Mouse (Mus musculus) neural tube, embryonic 11.5 days (tissue): ENCODE measurements around the gene Col1a2. TPM values are rescaled to one million over a fixed set of nuclear protein-coding genes. Genes with fewer than 3 reads are reported as not detected.
A peak's percentile ranks its signal among the peaks of the same experiment; 100 is the strongest.

ENCODE experiments used
- ATAC-seq: fragments of 200-750 bp; cut with Nextera tagmentation; 2 replicates; pipeline ENCODE4 v1.8.0; 2017; ENCODE audit warnings: moderate number of reproducible peaks, mild to moderate bottlenecking, moderate TSS enrichment, moderate library complexity; ENCODE audit not compliant: insufficient read depth, low FRiP score, low TSS enrichment
- DNase-seq: peaks from one replicate; pipeline ENCODE4 v3.0.0-alpha.2; 2015; ENCODE audit warnings: low spot score
- H3K27ac ChIP-seq: fragments of 300-500 bp; sonication (generic); 2 replicates; pipeline ENCODE4 v1.5.1; 2014; ENCODE audit warnings: low read depth, mild to moderate bottlenecking, low read length
- H3K27me3 ChIP-seq: fragments of 300-500 bp; sonication (generic); 2 replicates; pipeline ENCODE4 v1.6.1; 2014; ENCODE audit warnings: mild to moderate bottlenecking, low read length, mixed read lengths; ENCODE audit not compliant: control insufficient read depth, insufficient read depth
- H3K36me3 ChIP-seq: fragments of 300-500 bp; sonication (generic); 2 replicates; pipeline ENCODE4 v1.6.1; 2014; ENCODE audit warnings: mild to moderate bottlenecking, low read length, moderate library complexity, mixed read lengths; ENCODE audit not compliant: control insufficient read depth, insufficient read depth
- H3K4me1 ChIP-seq: fragments of 300-500 bp; sonication (generic); 2 replicates; pipeline ENCODE4 v1.6.1; 2014; ENCODE audit warnings: low read length, mixed read lengths; ENCODE audit not compliant: control insufficient read depth, insufficient read depth
- H3K4me2 ChIP-seq: fragments of 300-500 bp; sonication (generic); 2 replicates; pipeline ENCODE4 v1.6.1; 2014; ENCODE audit warnings: low read depth, mild to moderate bottlenecking, moderate library complexity
- H3K4me3 ChIP-seq: fragments of 300-500 bp; sonication (generic); 2 replicates; pipeline ENCODE4 v1.5.1; 2014; ENCODE audit warnings: low read depth, low read length
- H3K9ac ChIP-seq: fragments of 300-500 bp; sonication (generic); 2 replicates; pipeline ENCODE4 v1.6.1; 2014; ENCODE audit warnings: mild to moderate bottlenecking, low read length
- H3K9me3 ChIP-seq: fragments of 300-500 bp; sonication (generic); 2 replicates; pipeline ENCODE4 v1.6.1; 2016; ENCODE audit warnings: low read length; ENCODE audit not compliant: control insufficient read depth
- WGBS: fragments of 180-500 bp; shearing (Covaris S2); extraction: QIAGEN DNeasy Blood & Tissue Kit; methylation state at CpG from one replicate; pipeline ENCODE4 v1.1.7; 2014; 5-methylcytosine and 5-hydroxymethylcytosine counted together
- polyA plus RNA-seq: library from polyadenylated mRNA; unstranded; fragments of >200 nt; fragmentation: Nextera tagmentation; extraction: Ambion mirVana; gene quantifications from 2 replicates; pipeline ENCODE4 v1.2.1, GENCODE M21; 2014

The Col1a2 gene
- polyA plus RNA-seq, 1 experiment from 2014 or later, result 150 TPM

- Histone ChIP-seq H3K4me2 (no peak overlapping the region), H3K27me3 (no peaks in the 10 kb centered on the region), H3K27ac (no peak overlapping the region), H3K4me1 (peaks cover 14% of the 10 kb centered on the region), H3K9me3 (no peaks in the 10 kb centered on the region), H3K9ac (no peak overlapping the region), H3K36me3 (no peaks in the 10 kb centered on the region), H3K4me3 (no peak overlapping the region)
- DNase-seq, result no peak
- ATAC-seq, result no peak
- WGBS, result 58% methylated on average over 8 of the region's 8 CpGs
Observed at GRCm38 (mm10) chr6:4557086-4557485, 52.5 kb downstream of the Col1a2 start.

DNA sequence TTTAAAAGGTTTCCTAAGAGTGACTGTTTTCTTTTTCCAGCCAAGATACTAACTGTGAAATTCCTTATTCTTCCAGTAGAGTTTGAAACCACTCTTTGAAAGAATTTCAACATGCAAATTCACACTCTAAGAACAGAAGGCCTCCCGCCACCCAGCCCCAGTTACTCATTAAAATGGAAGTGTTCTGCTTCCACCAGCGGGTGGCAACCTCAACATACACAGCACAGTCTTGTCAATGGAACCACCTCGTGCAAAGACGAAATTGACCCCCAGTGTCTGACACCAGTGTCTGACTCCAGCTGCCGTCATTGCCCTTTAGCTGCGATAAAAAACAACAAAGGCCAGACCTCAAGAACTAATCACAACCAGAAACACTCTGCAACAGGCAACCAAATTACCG, 53.1 kb downstream of the Col1a2 start:
- WGBS, result 6% methylated on average over 7 of the region's 7 CpGs
- Histone ChIP-seq H3K27me3 (no peaks in the 10 kb centered on the region), H3K27ac (no peak overlapping the region), H3K36me3 (no peaks in the 10 kb centered on the region), H3K4me1 (peaks cover 14% of the 10 kb centered on the region), H3K9ac (no peak overlapping the region), H3K4me2 (no peak overlapping the region), H3K4me3 (no peak overlapping the region), H3K9me3 (no peaks in the 10 kb centered on the region)
- ATAC-seq, result peak; percentile 67
- DNase-seq, result peak; percentile 64

GRCm38 (mm10) chr6:4561156-4561555, 56.5 kb downstream of the Col1a2 start:
- no peaks in the 10 kb centered on the region for H3K27me3 ChIP-seq
- no peaks in the 10 kb centered on the region for H3K36me3 ChIP-seq
- H3K9ac ChIP-seq, result no peak overlapping the region
- ATAC-seq (no peak), DNase-seq (peak; percentile 25)
- peaks cover 9% of the 10 kb centered on the region for H3K4me1 ChIP-seq
- H3K4me3 ChIP-seq, result no peak overlapping the region
- H3K27ac ChIP-seq, result peak overlapping the region; percentile 62; the same call in 1 of the 2 replicates
- H3K4me2 ChIP-seq, result no peak overlapping the region
- 24% methylated on average over 11 of the region's 11 CpGs for WGBS
- H3K9me3 ChIP-seq, result no peaks in the 10 kb centered on the region; the same call in 1 of the 2 replicates

GRCm38 (mm10) chr6:4561621-4562020, 57.0 kb downstream of the Col1a2 start:
- Histone ChIP-seq H3K4me1 (peaks cover 9% of the 10 kb centered on the region), H3K27me3 (no peaks in the 10 kb centered on the region), H3K27ac (peak overlapping the region; percentile 62; the same call in 1 of the 2 replicates), H3K9ac (no peak overlapping the region), H3K4me2 (no peak overlapping the region), H3K9me3 (no peaks in the 10 kb centered on the region; the same call in 1 of the 2 replicates), H3K4me3 (no peak overlapping the region), H3K36me3 (no peaks in the 10 kb centered on the region)
- DNase-seq (no peak), ATAC-seq (no peak)

DNA sequence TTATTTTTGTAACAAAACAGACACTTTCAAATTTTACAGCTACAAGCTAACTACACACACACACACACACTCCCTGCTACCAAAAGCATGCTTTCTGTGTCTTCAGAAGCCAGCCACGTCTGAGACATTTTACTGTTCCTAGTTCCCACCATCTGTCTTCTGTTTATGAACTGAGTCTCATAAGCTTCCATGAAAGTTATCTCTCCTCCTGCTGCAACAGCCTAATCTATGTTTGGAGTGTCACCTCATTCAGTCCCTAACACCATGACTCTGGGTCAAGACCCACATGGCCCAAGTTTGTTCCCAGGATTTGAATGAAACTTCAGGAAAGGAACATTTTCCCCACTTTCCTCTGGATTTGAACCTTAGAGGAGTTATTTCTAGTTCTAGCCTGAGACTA, 57.8 kb downstream of the Col1a2 start:
- no peak for ATAC-seq
- DNase-seq, result no peak
- Histone ChIP-seq H3K36me3 (no peaks in the 10 kb centered on the region), H3K27me3 (no peaks in the 10 kb centered on the region), H3K4me1 (peaks cover 9% of the 10 kb centered on the region), H3K4me2 (no peak overlapping the region), H3K9me3 (no peaks in the 10 kb centered on the region; the same call in 1 of the 2 replicates), H3K4me3 (no peak overlapping the region), H3K27ac (no peak overlapping the region), H3K9ac (no peak overlapping the region)
- 36% methylated on average over 1 of the region's 1 CpGs for WGBS

DNA sequence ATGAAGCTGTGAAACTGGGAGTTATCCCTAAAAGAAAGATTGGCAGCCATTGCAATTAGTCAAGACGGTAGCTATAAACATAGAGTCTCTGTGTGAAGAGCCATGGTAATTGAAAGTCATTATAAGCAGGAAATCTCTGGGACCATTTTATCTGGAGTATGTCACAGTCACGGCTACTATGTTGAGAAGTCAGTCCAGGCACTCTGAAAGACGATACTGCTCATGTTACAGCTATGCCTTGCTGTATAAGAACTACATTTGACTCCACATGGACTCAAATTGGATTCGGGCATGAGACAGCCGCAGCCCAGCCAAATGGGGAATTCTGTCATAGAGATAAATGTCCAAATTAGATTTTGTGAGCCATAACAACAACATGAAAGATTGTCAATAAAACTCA, 58.9 kb downstream of the Col1a2 start:
- H3K4me2 ChIP-seq, result no peak overlapping the region
- WGBS, result 85% methylated on average over 5 of the region's 5 CpGs
- no peaks in the 10 kb centered on the region for H3K27me3 ChIP-seq
- no peaks in the 10 kb centered on the region; the same call in 1 of the 2 replicates for H3K9me3 ChIP-seq
- H3K36me3 ChIP-seq, result no peaks in the 10 kb centered on the region
- H3K4me1 ChIP-seq, result peaks cover 4% of the 10 kb centered on the region; the same call in 1 of the 2 replicates
- no peak overlapping the region for H3K9ac ChIP-seq
- DNase-seq (no peak), ATAC-seq (no peak)
- no peak overlapping the region for H3K4me3 ChIP-seq
- no peak overlapping the region for H3K27ac ChIP-seq

GRCm38 (mm10) chr6:4570412-4570811, 65.8 kb downstream of the Col1a2 start:
- WGBS, result 61% methylated on average over 4 of the region's 4 CpGs
- no peak overlapping the region for H3K4me3 ChIP-seq
- H3K27me3 ChIP-seq, result no peaks in the 10 kb centered on the region
- DNase-seq, result no peak
- no peaks in the 10 kb centered on the region for H3K36me3 ChIP-seq
- H3K9ac ChIP-seq, result no peak overlapping the region
- H3K9me3 ChIP-seq, result no peaks in the 10 kb centered on the region
- no peak for ATAC-seq
- no peak overlapping the region for H3K4me2 ChIP-seq
- H3K27ac ChIP-seq, result no peak overlapping the region
- H3K4me1 ChIP-seq, result no peaks in the 10 kb centered on the region

- Histone ChIP-seq H3K4me3 (no peak overlapping the region), H3K27ac (no peak overlapping the region), H3K9ac (no peak overlapping the region), H3K27me3 (no peaks in the 10 kb centered on the region), H3K4me1 (no peaks in the 10 kb centered on the region), H3K36me3 (no peaks in the 10 kb centered on the region), H3K9me3 (no peaks in the 10 kb centered on the region), H3K4me2 (no peak overlapping the region)
- ATAC-seq, result no peak
- 70% methylated on average over 5 of the region's 5 CpGs for WGBS
- DNase-seq, result no peak
Observed at GRCm38 (mm10) chr6:4577756-4578155, 73.1 kb downstream of the Col1a2 start.

DNA sequence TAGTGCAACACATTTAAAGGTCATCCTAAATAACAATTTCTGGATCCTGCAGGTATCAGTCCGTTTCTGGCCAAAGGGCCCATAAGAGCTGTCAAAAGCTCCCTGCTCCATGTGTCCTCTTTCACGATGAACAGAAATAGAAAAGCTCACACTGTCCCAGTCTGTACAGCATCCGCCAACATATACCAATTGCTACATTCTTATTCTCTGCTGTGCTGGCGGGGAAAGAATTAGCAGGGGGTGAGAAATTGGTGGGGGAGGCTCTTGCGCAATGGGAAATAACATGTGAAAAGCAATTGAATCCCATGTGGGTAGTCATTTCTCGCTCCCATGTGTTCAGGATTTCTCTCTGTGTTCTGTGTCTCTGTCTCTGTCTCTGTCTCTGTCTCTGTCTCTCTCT, 73.7 kb downstream of the Col1a2 start:
- Histone ChIP-seq H3K36me3 (no peaks in the 10 kb centered on the region), H3K27ac (no peak overlapping the region), H3K4me1 (no peaks in the 10 kb centered on the region), H3K4me3 (no peak overlapping the region), H3K4me2 (no peak overlapping the region), H3K9ac (no peak overlapping the region), H3K9me3 (no peaks in the 10 kb centered on the region), H3K27me3 (no peaks in the 10 kb centered on the region)
- no peak for DNase-seq
- 90% methylated on average over 6 of the region's 6 CpGs for WGBS
- no peak for ATAC-seq
